Mouse (Mus musculus) 416B (cell line): Measurements from ENCODE around the gene Plcd3.
A peak's percentile ranks its signal among the peaks of the same experiment; 100 is the strongest.

Source experiments
- DNase-seq: peaks from one replicate; pipeline ENCODE4 v3.0.0; 2011; ENCODE audit warnings: low read depth

Gene Plcd3

DNA sequence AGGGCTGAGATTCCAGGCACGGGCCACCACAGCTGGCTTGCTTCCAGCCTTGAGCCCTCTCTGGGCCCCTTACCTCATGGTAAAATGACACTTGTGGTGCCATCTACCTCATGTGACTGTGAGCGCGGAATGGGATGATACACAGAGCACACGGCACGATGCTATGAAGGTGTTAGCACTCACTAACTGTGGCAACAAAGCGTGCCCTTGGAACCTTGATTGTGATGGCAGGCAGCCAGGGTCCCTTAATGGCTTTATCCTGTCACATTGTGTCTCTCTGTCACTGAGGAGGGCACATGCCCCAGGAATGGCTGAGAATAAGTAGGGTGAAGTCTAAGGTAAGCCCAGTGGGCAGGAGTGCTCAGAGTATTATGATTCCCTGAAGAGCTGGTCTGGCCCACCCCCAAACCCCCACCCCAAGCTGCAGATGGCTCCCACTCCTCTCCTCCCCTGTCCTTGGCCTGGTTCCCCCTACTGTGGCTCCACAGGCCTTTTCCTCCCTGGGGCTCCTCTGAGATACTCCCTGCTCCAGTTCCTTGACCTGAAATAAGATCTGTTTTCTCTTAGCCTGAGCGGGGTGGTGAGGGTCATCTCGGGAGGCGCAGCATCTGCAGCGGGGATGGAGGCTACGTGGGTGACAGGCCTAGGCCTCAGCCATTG, 2.8 kb downstream of the Plcd3 start:
- DNase-seq = no peak

DNA sequence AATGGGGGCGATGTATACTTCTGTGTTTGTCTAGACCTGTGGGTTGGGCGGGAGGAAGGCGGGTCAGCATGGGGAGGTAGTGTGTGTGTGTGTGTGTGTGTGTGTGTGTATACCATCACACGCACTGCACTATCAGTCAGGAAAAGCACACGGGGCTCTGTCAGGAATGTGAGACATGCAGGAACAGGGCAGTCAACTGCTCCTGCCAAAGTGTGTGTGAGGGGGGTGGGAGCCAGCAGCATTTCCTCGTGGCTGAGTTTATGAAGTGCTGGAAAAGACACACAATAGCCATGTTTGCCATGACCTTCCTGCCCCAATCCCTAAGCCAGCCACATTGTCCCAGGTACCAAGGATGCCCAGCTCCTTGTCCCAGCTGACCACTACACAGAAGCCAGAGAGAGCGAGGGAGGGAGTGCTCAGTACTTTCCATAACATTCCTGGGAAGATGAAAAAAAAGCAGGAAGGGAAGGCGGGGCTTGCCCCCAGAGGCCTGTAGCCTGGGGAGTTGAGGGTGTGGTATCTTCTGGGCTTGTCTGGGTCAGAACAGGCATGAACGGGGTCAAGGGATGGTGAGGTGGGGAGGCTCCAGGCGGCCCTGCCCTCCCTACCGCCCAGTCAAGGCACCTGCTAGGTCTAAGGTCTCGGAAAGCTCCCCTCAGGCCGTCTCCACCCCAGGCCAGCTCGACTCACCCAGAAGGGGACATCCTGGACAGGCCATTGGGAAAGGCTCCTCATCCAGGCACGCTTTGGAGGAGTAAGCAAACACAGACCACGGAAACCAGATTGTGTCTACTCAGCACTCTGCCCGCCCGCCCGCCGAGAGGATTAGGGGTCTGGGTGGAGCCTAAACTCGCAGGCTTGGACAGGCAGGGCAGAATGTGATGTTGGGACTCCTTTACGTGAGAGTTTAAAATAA, 4.2 kb downstream of the Plcd3 start:
- no peak for DNase-seq

DNA sequence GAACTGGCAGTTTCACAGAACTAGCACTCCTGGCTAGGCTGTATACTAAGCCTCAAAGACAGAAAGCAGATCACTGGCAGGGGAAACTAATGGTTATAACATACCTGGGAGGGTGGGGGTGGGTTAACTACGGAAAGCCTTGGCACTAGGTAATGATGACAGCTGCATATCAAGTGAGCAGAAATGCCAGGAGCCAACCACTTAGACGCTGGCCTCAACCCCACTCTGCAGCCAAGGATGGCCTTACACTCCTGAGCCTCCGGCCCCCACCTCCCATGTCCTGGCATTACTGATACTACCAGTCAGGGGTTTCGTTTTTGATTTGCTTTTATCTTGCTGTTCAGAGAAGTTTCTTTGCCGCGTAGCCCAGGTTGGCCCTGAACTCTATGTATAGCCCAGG, 5.7 kb downstream of the Plcd3 start:
- DNase-seq = no peak

DNA sequence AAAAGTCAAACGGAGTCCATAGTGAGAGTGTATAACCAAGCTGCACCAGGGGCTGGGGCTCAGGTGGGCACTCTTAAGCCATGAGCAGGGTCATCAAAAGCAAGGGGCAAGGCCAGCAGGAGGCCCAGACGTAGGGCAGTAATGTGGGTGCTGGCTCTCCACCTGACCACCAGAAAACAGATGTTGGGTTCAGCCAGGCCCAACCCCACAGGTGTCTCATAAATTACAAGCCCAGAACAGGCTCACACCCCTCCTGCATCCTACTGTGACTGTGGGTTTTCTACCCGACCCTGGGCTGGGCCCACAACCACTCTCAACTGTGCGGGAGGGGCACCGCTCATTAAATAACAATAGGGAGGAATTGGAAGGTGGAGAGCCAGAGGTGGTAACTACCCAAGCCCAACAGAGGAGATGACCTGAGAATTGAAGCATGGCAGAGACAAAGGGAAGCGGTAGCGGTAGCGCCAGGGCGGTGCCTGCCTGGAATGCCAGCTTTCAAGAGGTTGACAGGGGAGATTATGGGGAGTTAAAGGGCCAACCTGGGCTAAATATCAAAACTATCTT, 6.3 kb downstream of the Plcd3 start:
- no peak for DNase-seq

DNA sequence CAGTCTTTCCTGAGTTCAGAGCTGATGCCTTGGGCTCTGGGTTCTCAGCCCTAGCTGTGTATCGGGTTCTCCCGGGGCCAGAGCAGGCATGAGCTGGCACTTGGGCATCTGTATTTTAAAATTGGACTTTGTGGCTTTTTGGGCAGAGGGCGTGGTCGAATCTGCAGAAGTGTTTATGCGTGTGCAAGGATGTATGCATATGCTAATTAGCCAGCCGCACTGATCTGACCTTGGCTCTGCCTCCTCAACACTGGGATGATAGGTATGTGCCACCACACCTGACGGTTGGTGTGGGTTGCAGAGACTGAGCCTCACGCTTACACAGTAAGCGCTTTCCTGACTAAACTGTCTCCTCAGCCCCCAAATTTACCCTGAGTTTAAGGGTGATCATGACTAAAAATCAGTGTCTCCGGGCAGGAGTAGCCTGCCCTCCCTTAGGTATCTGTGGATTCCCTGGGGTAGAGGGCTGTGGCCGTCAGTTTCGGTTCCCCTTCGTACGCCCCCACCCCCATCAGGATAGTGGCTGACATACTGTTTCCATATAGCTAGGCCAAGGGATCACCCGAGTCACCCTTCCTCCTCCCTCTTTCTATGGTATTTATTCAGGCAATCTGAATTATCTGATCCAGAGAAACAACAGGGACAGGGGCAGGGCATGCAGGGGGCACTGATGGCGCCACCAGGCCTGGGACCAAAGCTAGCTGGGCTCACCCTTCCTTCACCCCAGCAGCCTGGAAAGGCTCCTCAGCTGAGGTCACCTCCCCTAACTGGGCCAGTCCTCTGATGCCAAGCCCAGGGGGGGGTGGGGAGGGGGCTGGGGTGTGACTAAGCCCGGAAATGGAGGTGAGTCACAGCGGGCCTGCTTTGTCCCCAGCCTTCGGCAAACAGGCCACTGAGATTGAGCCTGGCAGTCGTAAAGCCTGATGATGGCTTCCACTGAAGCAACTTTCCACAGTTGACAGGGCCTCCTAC, 7.3 kb downstream of the Plcd3 start:
- peak; percentile 88 for DNase-seq

DNA sequence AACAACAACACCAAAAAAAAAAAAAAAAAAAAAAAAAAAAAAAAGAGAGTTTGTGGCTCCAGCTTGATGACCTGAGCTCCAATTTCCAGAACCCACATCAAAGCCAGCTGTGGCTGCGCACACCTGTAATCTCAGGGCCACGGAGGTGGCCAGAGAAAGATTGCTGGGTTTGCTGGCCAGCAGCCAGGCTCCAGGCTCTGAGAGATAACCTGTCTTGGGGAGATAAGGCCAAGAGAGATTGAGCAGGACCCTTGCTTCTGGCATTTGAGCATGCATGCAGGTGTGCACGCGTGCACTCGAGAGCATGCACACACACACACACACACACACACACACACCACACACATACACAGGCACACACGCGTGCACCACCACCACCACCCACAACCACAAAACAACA, 8.2 kb downstream of the Plcd3 start:
- peak; percentile 43 for DNase-seq

DNA sequence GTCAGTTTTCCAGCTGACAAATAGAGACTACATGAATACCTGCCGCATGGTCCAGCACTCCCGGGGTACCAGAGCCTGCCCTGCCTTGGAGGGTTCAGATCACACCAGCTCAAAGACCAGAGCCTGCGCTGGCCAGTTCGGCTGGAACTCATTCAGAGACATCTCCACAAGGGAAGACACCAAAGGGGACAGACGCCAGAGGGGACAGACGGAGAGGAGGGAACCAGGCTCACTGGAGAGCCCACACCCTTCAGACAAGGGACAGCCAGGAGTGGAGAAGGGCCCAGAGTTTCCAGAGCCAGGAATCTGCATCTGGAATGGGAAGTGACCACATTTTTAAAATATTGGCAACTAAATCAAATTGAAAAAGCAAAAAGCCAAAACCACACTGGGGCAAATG, 19.8 kb downstream of the Plcd3 start:
- DNase-seq = no peak

DNA sequence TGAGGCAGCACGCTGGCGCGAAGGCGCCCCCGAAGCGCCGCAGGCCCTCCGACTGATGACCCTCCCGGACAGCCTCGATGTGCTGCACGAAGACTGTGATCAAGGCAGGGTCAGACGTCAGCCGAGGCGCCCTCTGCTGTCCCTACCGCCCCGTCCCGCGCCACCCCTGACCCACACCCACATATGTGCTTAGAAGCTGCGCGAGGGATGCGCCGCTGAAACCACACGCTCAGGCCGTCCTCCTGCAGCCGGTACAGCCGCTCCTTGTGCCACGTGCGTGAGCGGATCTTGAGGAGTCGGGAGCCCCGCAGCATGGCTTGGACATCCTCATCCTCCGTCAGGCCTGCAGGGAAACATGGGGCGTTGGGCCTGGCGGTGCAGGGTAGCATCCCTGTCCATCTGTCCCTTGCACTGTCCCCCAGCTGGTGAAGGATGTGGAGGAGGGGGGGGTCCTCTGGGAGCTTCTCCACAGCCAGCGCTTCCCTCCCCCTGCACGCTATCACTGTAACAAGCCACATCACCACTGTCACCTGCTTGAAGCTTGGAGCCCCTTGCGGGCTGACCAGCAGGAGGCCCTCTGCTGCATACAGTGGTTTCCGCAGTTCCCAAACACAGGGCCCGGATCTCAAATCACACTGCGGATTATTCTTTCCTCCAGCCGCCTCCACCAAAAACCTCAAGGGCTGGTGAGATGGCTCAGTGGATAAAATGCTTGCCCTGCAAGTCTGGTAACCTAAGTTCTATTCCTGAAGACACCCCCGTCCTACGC, 21.0 kb downstream of the Plcd3 start:
- no peak for DNase-seq

DNA sequence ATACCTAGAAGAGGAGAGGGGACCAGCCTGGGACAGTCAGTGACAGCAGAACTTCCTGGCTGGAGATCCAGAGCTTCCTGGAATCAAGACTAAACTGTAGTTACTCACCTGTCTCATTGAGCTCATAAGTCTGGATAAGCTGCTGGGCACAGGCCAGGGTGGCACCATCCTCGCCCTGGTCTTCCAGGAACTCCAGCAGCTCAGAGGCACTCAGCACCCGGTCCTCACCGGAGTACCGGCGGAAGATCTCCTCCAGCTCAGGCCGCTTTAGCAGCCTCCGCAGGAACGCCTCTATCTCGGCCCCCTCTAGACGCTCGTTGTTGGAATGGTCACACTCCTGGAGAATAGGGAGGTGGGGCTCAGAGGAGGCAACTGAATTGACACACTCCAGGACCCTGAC, 23.3 kb downstream of the Plcd3 start:
- no peak for DNase-seq

DNA sequence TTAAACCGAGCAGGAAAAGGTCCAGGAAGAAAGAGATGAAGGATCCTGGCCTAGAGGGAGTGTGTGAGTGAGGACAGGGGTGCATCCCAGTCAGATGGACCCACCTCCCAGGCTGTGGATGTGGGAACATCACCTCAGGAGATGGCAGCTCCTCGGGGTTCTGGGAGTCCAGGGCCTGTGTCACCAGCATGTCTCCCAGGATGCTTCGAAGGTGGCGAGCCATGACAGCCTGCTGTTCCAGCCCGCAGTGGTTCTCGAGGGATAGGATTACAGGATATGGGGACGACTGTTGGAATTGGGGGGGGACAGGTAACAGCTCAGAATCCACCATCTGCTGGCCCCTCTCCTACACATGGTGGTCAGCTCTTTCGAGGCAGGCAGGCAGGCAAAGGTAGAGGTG, 24.9 kb downstream of the Plcd3 start:
- no peak for DNase-seq

DNA sequence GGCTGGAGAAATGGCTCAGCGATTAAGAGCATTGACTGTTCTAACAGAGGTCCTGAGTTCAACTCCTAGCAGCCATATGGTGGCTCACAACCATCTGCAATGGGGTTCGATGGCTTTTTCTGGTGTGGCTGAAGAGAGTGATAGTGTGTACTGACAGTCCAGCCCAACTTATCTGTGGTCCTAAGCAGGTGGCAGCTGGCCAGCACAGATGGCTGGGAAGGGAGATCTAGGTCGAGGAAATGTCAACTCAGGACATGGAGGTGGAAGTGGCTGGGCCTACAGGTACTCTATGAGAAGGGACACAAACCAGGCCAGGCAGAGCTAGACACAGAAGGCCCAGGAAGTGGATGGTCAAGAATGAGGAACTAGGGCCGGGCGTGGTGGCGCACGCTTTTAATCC, 25.4 kb downstream of the Plcd3 start:
- DNase-seq = no peak

DNA sequence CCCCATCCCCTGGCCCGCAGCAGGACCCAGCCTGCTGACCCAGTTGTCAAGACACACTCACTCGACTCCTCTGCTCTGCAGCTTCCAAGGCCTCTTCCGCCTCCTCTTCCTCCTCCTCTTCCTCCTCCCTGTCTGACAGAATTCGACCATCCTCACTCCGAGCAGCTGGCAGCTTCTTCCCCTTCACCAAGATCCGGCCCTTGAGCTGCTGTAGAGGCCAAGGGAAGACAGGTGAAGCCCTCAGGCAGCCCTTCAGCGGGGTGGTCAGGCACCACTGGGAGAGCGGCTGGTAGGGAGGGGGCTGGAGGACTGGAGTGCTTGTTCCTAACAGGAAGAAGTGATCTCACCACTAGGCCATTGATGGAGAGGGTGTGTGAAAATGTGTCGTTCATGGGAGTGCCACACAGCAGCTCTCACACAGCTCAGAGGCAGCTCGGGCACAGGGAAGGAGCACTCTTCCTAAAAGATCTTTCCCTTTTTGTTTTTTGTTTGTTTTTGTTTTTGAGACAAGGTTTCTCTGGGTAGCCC, 26.6 kb downstream of the Plcd3 start:
- DNase-seq = no peak

DNA sequence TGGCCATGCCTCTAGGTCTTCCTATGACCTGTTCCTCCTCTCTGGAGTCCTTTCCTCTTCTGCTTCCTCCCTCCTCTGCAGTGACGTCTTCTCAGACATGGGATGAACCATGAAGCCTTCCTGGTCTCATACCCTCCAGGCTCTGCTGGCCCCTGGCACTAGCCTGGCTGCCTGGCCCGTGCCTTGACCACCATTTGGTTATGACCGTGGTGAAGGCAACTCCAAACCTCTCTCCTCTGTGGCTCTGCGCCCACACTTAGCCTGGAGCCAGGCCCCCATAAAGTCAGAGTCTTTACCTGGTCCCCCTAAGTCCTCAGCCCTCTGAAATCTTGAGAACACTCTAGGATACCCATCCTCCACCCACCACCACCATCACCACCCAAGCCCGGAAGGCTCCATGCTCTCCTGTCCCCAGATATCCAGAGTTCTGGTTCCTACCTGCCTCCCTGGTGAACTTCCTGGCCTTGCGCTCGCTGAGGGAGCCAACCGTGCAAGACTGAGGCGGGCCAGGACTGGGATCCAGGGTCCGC, 27.3 kb downstream of the Plcd3 start:
- no peak for DNase-seq

DNA sequence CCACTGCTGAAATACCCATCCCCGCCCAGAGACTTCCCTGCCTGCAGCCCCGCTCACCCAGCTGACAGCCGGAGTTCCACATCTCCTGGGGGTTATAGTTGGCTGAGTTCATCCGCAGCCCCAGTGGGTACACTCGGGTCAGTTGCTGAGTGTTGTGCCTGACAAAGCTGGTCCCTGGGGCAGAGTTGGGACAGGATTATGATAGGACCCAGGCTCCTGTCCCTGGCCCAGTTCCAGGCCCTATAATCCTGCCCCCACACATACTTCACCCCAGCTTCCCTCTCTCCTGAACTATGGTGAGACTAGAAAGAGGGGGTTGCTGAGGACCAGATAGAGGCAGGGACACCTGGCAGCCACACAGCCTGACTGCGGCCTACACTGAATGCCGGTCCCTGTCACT, 27.8 kb downstream of the Plcd3 start:
- DNase-seq = no peak

DNA sequence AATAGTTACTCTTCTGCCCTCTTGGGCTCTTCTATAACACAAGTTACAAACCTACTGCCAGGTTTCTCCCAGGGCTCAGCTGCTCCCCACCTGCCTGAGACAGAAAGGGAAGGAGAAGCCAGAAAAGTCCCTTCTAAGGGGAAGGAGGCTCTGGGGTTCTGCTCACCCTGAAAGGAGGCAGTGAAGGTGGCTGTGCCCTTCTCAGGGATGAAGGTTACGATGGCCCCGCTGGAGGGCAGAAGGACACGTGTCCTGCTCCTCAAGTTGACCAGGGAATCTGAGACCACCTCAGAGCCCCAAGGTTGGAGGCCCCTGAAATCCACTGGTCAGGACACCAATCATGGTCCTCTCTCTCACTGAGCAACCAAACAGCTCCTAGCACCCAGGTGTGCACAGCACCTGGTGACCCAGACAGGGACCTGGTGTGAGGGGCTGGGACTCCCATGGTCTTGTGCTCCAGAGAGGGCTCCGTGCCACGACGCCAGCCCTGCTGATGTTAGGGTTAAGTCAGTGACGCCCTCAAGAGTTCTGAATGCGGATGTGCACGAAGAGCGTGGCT, 31.1 kb downstream of the Plcd3 start:
- no peak for DNase-seq

DNA sequence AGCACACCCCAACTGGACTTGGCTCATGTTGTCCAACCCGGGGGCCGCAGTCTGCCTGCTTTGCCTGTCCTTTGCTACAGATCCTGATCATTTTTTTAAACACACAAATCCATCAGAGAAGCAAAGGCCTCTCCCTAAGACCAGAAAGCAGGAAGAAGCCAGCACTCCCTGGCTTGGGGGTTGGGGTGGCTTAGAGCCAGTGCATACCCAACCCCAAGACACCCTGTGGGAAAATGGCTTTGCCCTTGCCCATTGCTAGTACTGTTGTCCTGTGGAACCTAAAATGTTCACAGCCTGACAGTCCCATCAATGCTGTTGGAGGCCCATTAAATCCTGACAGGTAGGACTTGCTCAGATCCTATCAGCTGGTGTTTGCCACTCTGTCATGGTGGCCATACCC, 31.7 kb downstream of the Plcd3 start:
- no peak for DNase-seq

DNA sequence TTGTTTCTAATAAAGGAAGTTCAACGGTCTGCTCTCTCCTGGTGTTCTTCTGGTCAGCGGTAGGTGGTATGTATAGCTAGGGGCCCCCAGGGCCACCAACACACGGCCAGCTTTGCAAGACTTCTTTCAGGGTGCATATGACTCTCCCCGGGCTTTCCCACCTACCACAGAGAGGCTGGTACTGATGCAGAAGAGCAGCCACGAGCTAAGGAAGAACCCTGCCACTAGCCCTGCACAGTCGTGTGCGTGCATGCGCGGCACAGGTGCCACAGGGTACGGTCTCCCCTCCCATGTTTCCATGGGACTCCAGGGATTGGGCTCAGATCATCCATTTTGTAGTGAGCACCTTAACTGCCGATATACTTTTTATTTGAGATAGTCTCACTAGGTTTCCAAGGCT, 32.6 kb downstream of the Plcd3 start:
- no peak for DNase-seq

DNA sequence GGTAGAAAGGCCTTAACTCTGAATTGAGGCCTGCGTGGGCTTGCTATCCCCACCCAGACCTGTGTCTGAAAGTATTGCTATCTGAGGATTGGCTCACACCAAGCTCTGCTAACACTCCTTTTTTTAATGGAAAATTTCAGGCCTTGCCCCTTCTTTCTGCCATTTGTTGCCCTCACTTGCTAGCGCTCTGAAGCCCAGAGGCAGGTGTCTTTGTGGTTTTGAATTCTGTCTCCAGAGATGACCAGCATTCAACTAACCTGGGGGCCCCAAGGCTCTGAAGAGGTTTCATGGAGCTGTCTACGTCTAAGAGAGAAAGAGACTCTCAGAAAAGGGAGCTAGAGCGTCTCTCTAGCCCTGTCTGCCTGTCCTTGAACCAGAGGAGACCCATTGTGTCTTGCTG, 33.2 kb downstream of the Plcd3 start:
- no peak for DNase-seq

DNA sequence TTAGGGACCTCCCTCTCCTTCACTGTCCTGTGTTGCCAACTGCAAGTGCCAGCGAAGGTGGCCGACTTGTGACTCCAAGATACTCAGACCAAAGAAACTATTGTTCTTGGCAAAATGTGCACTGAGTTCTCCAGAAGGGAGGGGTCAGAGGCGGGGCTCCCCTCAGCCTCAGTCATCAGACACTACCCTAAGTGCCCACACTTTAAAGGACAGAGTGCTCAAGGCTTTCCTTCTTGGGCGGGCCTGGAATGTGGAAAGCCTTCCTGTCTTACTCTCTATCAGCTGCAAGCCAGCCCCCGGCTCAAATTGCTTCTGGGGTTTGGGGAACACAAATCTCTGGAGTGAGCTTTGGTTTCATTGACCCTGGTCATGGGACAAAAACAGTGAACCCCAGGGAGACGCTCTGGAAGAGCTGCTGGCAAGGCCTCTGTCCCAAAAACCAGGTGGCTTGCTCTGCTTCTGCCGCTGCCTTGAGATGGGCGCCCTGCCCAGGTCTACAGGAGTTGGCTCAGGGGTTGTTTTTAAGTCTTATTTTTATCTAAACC, 33.9 kb downstream of the Plcd3 start:
- no peak for DNase-seq

DNA sequence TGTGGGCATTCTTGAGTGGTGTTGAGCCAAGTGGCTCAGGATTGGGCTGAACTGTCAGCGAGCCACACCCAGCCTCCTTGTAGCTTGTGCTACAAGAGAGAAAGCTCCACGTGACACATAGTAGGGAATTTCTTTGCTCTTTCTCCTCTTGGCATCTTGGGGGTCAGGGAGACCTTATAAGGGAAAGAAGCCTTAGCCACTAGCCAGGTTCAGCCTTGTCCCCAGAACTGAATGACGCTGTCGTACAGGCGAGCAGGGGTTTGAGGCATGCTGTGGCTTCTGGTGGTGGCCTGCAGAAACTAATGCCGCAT, 34.5 kb downstream of the Plcd3 start:
- no peak for DNase-seq
